Mouse (Mus musculus) hindlimb bud, embryonic 11.5 days (tissue): ENCODE data around the gene Zfp652.

Source experiments
- DNase-seq: peaks from one replicate; pipeline ENCODE4 v3.0.0-alpha.2; 2012; ENCODE audit warnings: low read depth, low spot score; ENCODE audit errors: extremely low spot score

The Zfp652 gene

DNA sequence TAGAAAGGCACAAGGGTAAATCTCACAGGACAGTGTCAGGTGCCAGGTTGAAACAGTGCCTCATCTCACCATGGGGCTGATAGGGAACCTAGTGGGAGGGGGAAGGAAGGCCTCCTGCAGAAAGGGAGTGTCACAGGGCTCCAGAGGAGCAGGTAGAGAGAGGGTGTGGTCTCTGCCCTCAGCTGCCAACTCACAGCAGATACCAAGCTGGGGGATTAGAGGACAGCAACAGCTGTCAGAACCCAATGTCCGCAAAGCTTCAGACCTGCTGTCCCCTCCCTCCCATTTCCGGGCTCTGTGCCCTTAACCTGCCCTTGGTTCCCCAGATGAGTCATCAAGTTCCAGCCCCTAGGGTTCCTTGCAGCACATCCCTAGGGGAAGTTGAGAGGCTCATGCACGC, 93.1 kb downstream of the Zfp652 start:
- DNase-seq, result no peak

- DNase-seq, result no peak
Measured at GRCm38 (mm10) chr11:95807884-95808283, 95.4 kb downstream of the Zfp652 start.

GRCm38 (mm10) chr11:95808448-95809011, 96.1 kb downstream of the Zfp652 start:
- no peak for DNase-seq

- DNase-seq, result no peak
Measured at GRCm38 (mm10) chr11:95809603-95810002, 97.1 kb downstream of the Zfp652 start.

DNA sequence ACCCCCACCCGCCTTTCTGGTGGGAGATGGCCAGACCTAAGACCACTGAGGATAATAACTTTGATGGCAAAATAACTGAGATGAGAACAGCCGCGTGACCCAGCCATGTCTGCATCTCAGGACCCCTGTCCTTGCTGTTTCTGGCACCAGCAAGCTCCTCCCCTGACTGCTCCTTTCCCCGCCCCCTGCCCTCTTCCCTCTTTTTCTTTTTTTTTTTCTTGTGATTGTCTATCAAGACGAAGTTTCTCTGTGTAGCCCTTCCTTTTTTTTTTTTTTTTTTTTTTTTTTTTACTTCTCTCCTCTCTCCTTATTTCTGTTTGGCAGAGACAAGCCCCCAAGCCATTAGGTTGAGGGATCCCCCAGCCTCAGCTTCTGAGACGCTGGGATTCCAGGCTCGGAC, 98.4 kb downstream of the Zfp652 start:
- no peak for DNase-seq

DNA sequence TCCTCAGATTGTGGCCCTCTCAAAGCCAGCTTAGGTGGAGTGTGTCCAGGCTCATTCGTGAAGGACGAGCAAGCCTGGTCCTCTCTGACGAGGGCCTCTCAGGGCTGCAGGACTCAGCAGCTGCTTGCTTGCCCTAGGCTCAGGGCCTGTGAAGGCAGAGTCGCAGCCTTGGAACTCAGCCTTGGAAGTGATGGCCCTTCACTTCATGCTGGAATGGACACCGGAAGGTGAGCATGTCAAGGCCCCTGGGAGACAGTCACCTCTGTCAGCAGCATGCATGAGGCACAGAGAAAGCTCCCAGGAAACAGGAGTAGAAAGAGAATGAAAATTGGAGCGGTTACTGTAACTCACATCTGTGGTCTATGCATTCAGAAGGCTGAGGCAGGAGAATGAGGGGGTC, 99.3 kb downstream of the Zfp652 start:
- no peak for DNase-seq

GRCm38 (mm10) chr11:95812224-95812623, 99.8 kb downstream of the Zfp652 start:
- no peak for DNase-seq

- DNase-seq, result no peak
Measured at GRCm38 (mm10) chr11:95814101-95814500, 101.6 kb downstream of the Zfp652 start.

DNA sequence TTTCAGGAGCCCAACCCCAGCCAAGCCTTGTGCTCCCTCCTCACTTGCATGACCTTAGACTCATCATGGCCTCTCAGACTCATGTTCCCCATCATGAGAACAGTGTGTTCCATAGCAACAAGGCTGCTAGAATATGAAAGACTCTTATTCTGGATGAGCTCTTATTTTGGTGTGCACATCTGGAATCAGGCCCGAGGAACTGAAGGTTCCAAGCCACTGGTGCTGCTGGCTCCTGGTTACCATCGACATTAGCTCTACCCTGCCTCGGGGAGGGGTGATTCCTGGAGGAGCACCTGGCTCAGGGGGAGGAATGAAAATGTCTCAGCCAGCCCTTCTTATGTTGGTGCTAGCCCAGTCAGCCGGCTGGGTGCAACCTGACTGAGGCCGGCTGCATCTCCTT, 102.4 kb downstream of the Zfp652 start:
- DNase-seq, result no peak

DNA sequence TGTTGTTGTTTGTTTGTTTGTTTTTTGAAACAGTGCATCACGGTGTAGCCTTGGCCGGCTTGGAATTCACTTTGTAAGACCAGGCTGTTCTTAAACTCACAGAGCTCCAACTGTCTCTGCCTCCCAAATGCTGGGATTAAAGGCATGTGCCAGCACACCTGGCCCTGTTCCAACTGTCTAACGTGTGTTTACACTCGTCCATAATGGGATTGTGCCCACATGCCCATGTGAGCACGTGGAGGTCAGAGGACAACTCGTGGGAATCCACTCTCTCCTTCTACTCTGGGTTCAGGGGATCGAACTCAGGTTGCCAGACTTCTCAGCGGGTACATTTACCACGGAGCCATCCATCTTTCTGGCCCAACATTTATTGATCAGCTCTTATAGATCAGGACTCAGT, 102.9 kb downstream of the Zfp652 start:
- no peak for DNase-seq

DNA sequence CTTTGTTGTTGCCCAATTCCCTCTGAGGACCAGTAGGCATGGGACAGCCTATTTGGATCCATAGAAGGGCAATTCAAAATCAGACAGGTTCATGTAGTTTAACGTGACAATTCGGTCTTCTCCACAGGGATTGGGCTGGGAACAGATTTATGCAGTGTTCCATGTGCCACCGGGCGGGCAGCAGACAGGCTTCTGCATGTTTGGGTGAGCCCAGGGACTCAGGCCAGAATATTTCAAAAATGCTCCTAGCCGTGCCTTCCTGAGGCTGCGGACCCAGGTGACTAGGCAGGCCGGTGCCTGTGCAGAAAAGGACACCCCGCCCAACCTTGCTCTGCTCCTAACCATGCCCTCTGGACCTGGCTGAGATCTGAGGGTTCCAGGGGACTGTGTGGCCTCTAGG, 106.7 kb downstream of the Zfp652 start:
- DNase-seq, result no peak

GRCm38 (mm10) chr11:95821511-95821910, 109.0 kb downstream of the Zfp652 start:
- no peak for DNase-seq

GRCm38 (mm10) chr11:95822437-95822836, 110.0 kb downstream of the Zfp652 start:
- no peak for DNase-seq

DNA sequence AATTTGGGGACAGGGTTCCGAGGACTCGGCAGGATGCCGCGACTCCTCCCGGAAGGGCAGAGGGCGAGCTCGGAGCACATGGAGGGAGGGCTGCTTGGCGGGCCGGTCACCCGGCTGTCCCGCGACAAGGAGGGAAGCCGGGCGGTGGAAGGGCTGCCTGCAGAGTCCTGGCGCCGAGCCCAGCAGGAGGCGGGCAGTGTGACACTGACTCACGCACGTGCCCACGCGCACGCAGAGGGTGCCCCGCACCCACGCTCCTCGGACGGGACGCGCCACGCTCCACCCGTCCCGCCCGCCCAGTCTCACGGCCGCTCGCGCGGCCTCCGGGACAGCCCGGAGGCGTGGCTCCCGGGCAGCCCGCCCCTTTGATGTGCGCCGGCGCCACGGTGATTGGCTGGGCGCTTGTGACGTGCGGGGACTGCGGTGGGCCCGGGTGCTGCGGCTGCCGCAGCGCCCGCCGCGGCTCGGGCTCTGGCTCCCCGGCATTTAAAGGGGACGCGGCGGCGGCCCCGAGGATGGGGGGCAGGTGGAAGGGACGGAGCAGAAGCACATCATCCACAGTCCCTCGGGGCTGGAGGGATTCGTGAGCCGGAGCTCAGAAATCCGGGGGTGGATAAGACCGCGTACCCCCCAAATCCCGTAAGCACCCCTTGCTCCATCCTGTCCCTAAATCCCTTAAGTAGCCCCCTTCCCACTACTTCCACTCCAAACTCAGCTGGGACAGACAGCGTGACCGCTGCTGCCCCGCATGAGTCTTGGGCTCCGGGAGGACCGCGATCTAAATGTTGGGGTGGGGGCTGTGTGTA, 111.8 kb downstream of the Zfp652 start, which contains the start of gene Phospho1:
TSS of gene Phospho1 (plus strand) at position 429 of the 806 bp plus-strand sequence.
- DNase-seq, result no peak

- DNase-seq, result no peak
Measured at GRCm38 (mm10) chr11:95824877-95825243, 112.4 kb downstream of the Zfp652 start.

DNA sequence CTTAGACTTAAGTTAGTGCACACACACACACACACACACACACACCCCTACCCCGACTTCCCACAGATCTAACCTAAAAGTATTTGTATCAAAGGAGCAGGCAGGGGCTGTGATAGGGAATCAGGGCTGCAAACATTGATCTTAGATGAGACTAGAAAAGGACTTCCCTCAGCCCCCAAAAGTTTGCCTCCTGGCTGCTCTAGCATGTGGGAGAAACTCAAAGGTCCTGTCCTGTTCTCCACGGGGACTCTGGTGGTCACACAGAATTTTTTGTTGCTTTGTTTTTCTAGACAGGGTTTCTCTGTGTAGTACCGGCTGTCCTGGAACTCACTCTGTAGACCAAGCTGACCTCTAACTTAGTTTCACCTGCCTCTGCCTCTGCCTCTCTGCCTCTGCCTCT, 113.2 kb downstream of the Zfp652 start:
- DNase-seq, result no peak

- no peak for DNase-seq
Measured at GRCm38 (mm10) chr11:95826317-95827167, 114.1 kb downstream of the Zfp652 start.

DNA sequence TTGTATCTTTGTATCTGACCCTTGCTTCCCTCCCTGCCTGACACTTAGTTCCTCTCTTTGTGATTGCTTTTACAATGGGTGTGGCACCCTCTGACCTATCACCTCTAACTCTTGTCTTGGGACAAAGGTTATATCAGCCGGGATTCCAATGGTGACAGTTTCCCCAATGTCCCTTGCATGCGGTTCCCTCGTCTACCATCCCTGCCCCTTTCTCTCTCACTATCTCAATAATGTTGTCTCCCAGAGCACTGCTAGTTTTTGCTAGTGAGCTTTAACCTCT, 114.6 kb downstream of the Zfp652 start:
- no peak for DNase-seq

DNA sequence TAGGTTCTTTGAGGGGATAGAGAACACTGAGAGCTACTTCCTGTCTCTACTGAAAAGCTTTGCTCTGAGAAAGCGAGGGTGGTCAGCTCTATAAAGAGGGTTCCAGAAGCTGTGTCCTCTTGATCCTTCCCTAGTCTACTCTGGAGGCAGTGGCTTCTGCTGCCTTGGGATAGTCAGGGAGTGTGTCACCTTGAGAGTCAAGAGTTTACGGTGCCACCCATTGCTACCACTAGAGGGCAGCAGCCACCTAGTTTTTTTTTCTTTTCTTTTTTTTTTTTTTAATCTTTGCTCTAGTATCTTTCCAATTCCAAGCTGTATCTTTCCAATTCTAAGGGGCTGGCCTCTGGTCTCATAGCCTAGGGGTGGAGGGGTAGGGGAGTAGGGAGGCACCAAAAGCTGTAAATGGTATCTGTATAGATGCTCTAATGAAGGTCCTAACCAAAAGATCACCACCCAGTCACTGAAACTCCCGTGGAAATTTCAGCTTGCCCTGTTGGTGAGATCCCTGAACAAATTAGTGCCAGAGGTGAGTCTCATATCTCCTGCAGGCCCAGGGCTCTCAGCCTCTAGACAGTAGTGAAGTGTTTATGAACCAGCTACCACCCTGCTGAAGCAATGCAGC, 115.1 kb downstream of the Zfp652 start:
- no peak for DNase-seq

GRCm38 (mm10) chr11:95828181-95828964, 115.9 kb downstream of the Zfp652 start:
- no peak for DNase-seq

- DNase-seq, result no peak
Measured at GRCm38 (mm10) chr11:95829526-95830050, 117.1 kb downstream of the Zfp652 start.
